Mouse (Mus musculus) kidney, adult 2 months (tissue): ENCODE measurements around the gene Pes1.

Experiments
- CTCF ChIP-seq: fragments of 200-500 bp; conservative IDR thresholded peaks from 2 replicates; pipeline ENCODE4 v1.5.1; 2011; ENCODE audit warnings: low read depth, mild to moderate bottlenecking, control low read depth, low read length, moderate library complexity, mixed read lengths; ENCODE audit not compliant: insufficient read depth, insufficient read length
- POLR2A ChIP-seq: fragments of 200-500 bp; IDR thresholded peaks from one replicate; pipeline ENCODE4 v1.6.1; 2011; ENCODE audit warnings: low read depth, low read length, control low read depth

- TF ChIP-seq POLR2A (no peak), CTCF (no peak)
Observed at GRCm38 (mm10) chr11:3993132-3993531, 29.4 kb downstream of the Pes1 start.
